Mouse (Mus musculus) WW6 (cell line): ENCODE results near the gene Fignl2.

ENCODE experiments used
- DNase-seq: peaks from one replicate; pipeline ENCODE4 v3.0.0-alpha.2; 2013; ENCODE audit warnings: low read depth, low spot score

The Fignl2 gene

DNA sequence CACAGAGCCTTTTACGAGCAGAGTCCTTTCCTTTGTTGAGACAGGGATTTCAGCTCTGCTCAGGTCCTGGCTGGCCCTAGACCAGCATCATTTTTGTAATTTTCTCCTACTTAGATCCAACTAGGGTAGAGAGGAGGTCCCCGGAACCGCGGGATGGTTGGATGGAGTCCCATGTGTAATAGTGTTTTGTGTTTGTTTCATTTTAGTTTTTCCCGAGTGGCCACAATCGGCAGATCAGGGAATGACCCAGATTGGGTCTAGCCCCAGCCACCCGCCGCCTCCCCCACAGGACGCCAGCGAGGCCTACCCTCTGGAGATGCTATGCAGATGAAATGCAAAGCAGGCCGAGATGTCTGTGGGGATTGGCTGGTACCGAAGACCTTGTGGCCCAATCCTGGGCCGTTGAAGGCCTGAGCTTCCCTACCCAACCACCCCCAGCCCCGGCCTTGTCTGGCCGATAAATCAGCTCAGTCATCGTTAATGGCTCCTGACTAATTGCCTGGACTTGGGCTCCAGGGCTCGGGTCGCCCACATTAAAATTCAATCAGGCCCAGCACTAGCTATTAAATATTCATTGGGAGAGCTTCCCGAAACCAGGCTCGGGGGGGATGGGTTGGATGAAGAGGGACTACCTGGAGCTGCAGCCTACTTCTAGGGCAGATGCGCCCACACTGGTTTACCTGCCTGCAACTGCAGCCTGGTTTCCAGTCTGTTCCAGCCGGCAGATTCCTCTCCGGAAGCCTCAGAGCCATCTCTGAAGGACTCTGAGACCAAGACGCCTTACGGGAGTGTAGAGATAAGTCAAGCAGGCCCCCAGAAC, 14.7 kb upstream of the Fignl2 start:
- peak; percentile 62 for DNase-seq

- no peak for DNase-seq
Measured at GRCm38 (mm10) chr15:101092121-101092828, 13.9 kb upstream of the Fignl2 start.

GRCm38 (mm10) chr15:101091551-101091950, 13.2 kb upstream of the Fignl2 start:
- DNase-seq = no peak

DNA sequence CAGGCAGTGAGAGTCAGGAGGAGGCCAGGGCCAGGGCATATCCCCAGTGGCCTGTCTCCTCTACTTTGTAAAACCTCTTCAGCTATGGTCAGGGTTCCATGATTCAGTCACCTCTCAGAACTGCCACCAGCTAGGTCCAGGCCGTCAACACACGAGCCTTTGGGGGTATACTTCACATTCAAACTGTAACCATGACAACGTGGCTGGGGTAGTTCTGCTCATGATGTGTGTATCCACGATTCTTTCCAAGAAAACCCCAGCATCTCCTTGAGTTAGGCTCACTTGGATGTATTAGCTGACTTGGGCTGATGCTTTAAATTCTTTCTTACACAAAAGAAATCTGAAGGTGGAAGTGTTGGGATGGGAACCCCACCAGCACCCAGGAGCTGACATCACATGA, 9.9 kb upstream of the Fignl2 start:
- no peak for DNase-seq

- no peak for DNase-seq
Measured at GRCm38 (mm10) chr15:101086956-101087355, 8.6 kb upstream of the Fignl2 start.

DNA sequence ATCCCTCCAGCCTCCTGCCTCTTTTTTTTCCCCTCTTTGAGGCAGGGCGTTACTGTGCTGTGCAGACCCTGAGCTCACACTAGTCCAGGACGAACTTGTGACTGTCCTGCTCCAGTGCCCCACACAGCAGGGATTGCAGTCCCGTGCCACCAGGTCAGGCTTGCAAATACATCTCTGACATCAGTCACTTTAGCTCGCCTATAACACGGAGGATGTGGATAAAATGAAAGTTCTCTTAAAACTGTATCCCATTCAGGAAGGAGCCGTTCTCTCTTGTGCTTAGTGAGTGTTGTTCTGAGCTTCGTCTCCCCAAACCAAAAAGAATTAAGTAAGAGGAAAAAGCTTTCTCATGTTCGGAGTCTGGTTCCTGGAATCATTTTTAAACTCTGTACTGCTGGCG, 8.1 kb upstream of the Fignl2 start:
- DNase-seq = no peak

DNA sequence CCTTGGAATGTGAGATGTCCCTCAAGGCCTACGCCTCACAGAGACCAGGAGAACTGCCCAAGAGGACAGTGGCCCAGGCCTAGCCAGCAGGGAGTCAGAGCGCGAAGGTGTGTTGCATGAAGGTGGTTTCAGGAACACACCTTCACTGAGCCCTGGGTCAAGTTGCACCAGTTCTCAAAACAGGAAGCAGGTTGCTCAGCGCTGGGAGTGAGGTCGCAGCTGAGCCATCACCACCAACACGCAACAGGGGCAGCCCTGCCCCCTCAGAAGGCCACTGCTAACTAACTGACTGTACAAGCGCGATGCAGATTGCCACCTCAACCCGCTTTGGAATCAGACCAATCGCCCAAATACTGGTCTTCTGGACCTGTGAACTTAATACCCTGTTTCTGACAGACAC, 6.1 kb upstream of the Fignl2 start:
- DNase-seq = no peak

DNA sequence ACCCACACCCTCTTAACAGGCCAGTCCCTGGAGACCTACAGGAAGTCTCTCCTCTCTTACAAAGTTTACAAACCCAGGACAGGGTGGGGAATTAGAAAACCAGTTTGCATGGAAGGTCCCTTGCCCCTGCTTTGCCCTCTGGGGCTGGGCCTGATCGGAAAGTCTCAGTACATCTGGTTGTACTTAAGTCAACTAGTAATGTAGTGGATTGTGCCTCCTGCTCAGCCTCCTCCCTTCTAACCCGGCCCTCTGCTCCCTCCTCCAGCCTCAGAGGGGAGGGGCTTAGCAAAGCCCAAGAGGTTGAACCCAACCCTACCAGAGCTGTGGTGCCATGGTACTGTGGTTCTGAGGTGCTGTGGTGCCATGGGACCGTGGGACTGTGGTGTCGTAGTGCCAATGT, 3.9 kb upstream of the Fignl2 start:
- no peak for DNase-seq

DNA sequence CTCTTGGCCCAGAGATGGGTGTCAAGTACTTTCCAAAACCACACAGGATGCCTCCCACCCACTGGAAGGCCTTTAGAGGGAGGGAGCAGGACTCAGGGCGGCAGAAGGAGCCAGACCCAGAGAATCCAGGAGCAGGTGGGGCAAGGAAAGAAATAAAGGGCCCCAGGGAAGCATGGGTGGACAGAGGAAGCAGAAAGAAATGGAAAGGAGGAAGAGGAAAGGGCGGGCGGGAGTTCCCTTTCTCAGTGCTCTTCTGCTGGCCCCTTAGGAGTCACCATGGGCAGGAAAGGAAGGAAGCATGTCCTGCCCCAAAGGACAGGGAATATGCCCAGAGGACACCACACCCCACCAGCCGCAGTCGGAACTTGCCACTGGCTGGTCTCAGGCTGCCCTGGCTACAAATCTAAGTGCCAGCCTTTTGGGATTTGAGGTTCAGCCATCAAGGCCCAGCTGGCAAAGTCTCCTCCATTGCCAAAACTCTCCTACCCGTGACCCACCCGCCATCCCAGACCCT, 2.7 kb upstream of the Fignl2 start:
- no peak for DNase-seq

GRCm38 (mm10) chr15:101080031-101080520, 1.7 kb upstream of the Fignl2 start:
- DNase-seq = no peak

- no peak for DNase-seq
Measured at GRCm38 (mm10) chr15:101078731-101079156, 377 bp upstream of the Fignl2 start.

GRCm38 (mm10) chr15:101077001-101077812, 1.2 kb downstream of the Fignl2 start:
- DNase-seq = no peak

DNA sequence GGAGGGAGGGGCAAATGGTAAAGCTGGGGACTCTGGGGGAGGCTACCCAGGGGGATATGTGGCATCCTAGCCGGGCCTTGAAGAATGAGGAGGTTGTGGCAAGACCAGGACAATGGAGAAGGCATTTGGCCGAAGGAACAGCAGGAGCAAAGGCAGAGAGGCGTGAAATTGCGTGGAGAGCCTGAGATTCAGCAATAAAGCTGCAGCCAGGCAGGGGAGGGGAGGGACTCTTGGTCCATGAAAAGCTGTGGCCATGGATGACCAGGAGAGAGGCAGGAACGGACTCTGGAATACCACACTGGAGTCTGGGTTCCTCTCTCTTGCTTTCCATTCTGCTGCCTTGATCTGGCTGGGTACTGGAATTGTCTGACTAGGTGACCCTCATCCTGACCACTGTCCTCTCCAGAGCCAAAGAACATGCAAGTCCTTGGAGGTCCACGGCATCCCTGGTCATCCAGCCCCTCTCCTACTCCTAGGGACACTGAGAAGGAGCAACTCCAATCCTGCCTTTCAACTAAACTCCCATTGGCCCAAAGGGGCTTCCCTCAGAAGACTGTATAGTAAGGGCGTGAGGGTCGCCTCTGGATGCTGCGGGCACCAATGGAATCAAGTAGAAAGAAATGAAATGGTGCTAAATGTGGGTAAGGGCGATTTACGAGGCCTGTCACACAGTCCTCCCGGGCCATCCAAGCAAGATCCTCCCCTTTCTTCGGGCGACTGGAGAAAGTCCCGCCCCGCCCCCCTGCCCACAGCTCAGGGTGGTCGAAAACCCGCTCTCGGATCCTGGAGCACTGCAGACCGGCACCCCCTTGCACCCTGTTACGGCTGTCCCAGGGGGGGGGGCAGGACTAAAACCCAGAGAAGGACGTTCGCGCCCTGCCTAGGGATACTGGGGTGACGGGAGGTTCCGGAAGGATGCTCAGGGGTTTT, 2.0 kb downstream of the Fignl2 start:
- no peak for DNase-seq

DNA sequence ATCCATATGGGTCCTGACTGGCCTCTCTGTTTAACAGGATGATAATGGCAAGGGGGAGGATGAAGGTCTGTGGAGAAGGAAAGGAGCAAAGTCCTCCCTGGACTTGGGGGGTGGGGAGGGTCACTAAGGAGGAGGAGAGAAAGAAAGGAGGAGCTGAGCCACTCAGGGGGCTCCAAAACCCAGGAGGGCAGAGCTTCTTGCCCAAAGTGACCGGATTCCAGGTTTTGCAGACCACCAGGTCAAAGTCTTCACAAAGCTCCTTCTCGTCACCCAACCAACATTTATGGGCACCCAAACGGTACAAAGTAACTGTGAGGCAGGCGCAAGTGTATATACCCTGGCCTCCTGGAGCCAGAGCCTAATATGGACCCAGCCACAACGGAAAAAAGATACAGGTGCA, 2.7 kb downstream of the Fignl2 start:
- DNase-seq = no peak

DNA sequence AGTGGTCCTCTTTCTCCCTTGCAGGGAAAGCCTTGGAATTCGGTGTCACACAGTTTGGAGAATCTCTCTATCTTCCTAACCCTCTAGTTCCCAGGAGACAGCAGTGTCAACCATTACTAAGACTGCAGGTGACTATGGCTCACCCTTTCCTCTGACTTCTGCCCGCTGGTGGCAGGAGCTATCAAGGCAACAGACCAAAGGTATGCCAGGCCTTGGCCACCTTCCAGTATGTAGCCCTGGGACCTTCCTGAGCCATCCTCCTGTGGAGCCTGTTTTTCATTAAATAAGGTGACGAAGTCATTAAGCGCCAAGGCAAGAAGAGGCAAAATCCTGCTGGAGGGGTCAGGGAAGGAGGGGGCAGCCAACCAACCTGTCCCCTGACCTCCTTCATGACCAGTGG, 3.2 kb downstream of the Fignl2 start:
- DNase-seq = no peak

DNA sequence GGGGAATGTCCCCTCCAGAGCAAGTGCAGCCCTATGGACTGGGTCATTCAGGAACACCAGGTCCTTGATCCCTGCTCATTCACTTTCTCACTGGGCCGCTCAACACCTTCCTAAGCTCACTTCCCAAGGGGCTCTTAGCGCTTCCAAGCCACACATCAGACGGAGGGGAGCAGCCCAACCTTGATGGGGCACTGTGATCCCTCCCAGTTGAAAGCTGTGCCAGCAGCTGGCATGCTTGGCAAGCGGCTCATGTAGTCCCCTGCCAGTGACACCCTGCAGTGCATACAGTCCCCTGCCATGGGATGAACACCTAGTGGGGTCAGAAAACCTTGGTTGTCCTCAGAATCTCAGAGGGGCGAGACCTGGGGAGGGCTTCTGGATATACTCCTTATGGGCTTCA, 4.3 kb downstream of the Fignl2 start:
- DNase-seq = no peak

DNA sequence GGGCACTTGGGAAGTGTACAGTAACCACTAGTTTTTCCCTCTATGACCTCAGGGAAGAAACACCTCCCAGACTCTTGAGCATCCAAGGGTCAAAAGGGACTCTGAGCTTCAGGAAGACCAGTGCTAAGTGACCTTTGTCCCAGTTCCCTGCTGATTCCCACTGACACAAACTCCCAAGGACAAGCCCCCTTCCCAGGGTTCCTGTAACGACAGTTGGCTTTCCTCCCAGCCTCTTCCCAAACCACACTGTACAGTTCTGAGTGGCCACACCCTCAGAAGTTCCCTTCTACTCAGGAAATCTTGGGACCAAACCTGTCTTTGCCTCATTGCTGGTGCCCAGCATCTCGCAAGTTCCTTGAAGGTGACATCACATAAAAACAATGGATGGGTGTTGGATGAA, 5.6 kb downstream of the Fignl2 start:
- no peak for DNase-seq

DNA sequence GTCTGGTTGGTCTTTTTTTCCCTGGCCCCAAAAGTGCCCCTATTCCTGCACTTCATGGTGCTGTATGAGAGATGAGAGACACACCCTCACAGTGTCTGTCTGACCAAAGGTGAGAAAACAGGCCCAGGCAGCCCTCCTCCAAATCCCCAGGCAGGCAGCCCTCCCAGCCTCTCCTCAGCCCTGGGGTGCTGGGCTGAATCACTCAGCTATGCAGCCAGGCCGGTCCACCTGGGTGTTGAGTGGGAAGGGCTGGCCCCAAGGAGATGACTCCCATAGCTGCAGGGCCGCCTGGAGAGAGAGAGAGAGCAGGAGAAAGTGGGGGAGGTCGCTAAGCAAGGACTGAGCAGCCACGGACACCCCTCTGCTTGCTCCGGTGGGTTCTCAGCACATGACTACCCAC, 7.6 kb downstream of the Fignl2 start:
- DNase-seq = no peak

GRCm38 (mm10) chr15:101069641-101070190, 8.7 kb downstream of the Fignl2 start:
- DNase-seq = no peak

GRCm38 (mm10) chr15:101068671-101069070, 9.7 kb downstream of the Fignl2 start:
- no peak for DNase-seq
